Mouse (Mus musculus) embryonic fibroblast, embryonic 13.5 days (primary cell): Measurements from ENCODE around the gene Evi5l. TPM values are rescaled to one million over a fixed set of nuclear protein-coding genes. Genes with fewer than 3 reads are reported as not detected.
"Not testable (repeated sequence)": the region's sequence is repeated elsewhere in the genome, so short reads cannot be mapped to it uniquely, and the experiment has no call there.

ENCODE experiments used
- H3K27ac ChIP-seq: 2 replicates; pipeline ENCODE4 v1.5.1; 2012; ENCODE audit warnings: low read length, control low read depth, inconsistent platforms; ENCODE audit not compliant: insufficient read depth
- H3K4me1 ChIP-seq: 2 replicates; pipeline ENCODE4 v1.6.1; 2011; ENCODE audit warnings: low read length; ENCODE audit not compliant: control insufficient read depth, insufficient read depth
- H3K4me3 ChIP-seq: 2 replicates; pipeline ENCODE4 v1.5.1; 2011; ENCODE audit warnings: mild to moderate bottlenecking, control low read depth, low read length; ENCODE audit not compliant: insufficient read depth
- CTCF ChIP-seq: IDR thresholded peaks from 2 replicates; pipeline ENCODE4 v1.5.1; 2011; ENCODE audit warnings: mild to moderate bottlenecking, control low read depth, low read length, moderate library complexity, borderline replicate concordance; ENCODE audit not compliant: insufficient read depth
- POLR2A ChIP-seq: IDR thresholded peaks from 2 replicates; pipeline ENCODE4 v1.6.1; 2011; ENCODE audit warnings: low read depth, mild to moderate bottlenecking, control low read depth, low read length, moderate library complexity
- polyA plus RNA-seq: library from polyadenylated mRNA; stranded (reverse); fragments of >200 nt; gene quantifications from 2 replicates; pipeline ENCODE4 v1.2.4, GENCODE M21; 2011; ENCODE audit warnings: low read depth; ENCODE audit not compliant: missing spikeins, insufficient read length

Evi5l gene
- polyA plus RNA-seq, 1 experiment, result 30.3 TPM

- Histone ChIP-seq H3K27ac (peak overlapping the region; percentile 69), H3K4me1 (peaks cover 3% of the 10 kb centered on the region; the same call in 1 of the 2 replicates), H3K4me3 (no peak overlapping the region)
- TF ChIP-seq CTCF, result no peak
- TF ChIP-seq POLR2A, result no peak
Measured at GRCm38 (mm10) chr8:4252116-4252760, 85.9 kb downstream of the Evi5l start.

- Histone ChIP-seq H3K27ac (peak within 1 kb of the TSS; percentile 73), H3K4me1 (peaks cover 10% of the 10 kb centered on the region), H3K4me3 (peak within 1 kb of the TSS; percentile 89)
- peak; percentile 65 for TF ChIP-seq POLR2A
- no peak for TF ChIP-seq CTCF
Measured at GRCm38 (mm10) chr8:4252934-4253841, 86.8 kb downstream of the Evi5l start, which contains the start of gene Snapc2. Gene Snapc2, plus strand, starts transcription at chr8:4253080.

GRCm38 (mm10) chr8:4254001-4254400, 87.6 kb downstream of the Evi5l start:
- peak overlapping the region; percentile 89 for H3K4me3 ChIP-seq
- peaks cover 10% of the 10 kb centered on the region for H3K4me1 ChIP-seq
- TF ChIP-seq POLR2A (0 out of 2 replicates have a peak, but pooled peaks have one; percentile 1), CTCF (peak; percentile 62; the same call in 1 of the 2 replicates)
- peak overlapping the region; percentile 63 for H3K27ac ChIP-seq

DNA sequence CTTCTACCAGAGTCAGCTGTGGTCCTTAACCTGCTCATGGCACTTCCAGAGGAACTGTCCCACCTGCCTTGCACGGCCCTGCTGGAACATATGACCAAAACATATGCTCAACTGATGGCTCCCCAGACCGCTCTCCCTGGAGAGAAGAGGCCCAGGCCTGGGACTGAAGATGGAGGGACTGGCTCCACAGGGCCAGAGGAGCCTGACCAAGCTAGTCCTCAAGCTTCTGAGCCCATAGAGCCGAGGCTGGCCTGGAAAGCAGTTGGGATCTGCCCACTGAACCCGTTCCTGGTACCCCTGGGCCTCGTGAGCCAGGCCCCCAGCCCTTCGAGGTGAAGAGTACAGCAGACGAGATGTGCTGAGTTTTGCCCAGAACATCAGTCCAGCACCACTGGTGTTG, 89.1 kb downstream of the Evi5l start:
- H3K27ac ChIP-seq, H3K4me1 ChIP-seq, H3K4me3 ChIP-seq: not testable (repeated sequence)

GRCm38 (mm10) chr8:4256911-4257310, 90.5 kb downstream of the Evi5l start:
- H3K27ac ChIP-seq, result peak overlapping the region; percentile 62
- TF ChIP-seq CTCF, result no peak
- peak; percentile 32; the same call in 1 of the 2 replicates for TF ChIP-seq POLR2A
- H3K4me1 ChIP-seq, result peaks cover 10% of the 10 kb centered on the region
- H3K4me3 ChIP-seq, result no peak overlapping the region

DNA sequence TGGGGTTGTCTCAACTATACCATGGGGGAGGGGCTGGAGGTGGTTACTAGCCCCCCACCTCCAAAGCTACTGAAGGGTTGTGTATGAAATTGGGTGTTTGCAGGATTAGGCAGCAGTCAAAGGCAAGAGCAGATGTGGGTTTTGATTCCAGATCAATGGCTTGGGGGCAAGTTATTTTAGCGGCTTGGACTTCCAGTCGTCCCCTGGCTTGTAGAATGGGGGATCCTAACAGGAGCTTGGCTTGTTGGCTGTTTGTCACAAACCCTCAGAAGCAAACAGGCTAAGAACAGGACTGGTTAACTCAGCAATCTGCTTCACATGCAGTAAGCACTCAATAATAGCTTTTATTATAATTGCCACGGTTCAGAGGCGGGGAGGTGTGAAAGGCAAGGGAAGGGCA, 91.0 kb downstream of the Evi5l start:
- Histone ChIP-seq H3K27ac (peak overlapping the region; percentile 29), H3K4me1 (peaks cover 10% of the 10 kb centered on the region), H3K4me3 (no peak overlapping the region)
- TF ChIP-seq CTCF (no peak), POLR2A (no peak)

- TF ChIP-seq CTCF (peak; percentile 92), POLR2A (no peak; the same call in none of the 2 replicates)
- H3K4me3 ChIP-seq, result peak overlapping the region; percentile 63
- H3K4me1 ChIP-seq, result peaks cover 10% of the 10 kb centered on the region
- H3K27ac ChIP-seq, result peak overlapping the region; percentile 29; the same call in 1 of the 2 replicates
Measured at GRCm38 (mm10) chr8:4258233-4258632, 91.9 kb downstream of the Evi5l start.

DNA sequence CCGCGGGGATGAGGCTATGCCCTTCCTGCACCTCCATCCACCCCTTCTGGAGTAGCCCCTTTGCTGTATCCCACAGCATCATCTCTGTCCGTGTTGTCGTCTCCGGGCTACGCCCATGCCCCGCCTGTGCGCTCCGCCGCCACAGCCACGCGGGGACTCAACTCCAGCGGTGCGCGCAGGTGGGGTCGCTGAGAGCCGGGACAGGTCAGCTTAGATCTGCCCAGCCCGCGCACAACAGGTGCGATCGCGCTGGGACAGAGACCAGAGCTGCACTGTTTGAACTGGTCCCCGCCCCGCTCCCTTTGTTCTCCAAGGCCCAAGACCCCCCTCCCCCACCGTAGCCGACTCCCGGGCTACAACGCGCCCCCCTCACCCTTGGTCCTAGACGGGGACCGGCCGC, 92.3 kb downstream of the Evi5l start:
- peaks cover 10% of the 10 kb centered on the region for H3K4me1 ChIP-seq
- no peak overlapping the region for H3K27ac ChIP-seq
- peak overlapping the region; percentile 63 for H3K4me3 ChIP-seq
- peak; percentile 9; the same call in 1 of the 2 replicates for TF ChIP-seq POLR2A
- no peak for TF ChIP-seq CTCF

DNA sequence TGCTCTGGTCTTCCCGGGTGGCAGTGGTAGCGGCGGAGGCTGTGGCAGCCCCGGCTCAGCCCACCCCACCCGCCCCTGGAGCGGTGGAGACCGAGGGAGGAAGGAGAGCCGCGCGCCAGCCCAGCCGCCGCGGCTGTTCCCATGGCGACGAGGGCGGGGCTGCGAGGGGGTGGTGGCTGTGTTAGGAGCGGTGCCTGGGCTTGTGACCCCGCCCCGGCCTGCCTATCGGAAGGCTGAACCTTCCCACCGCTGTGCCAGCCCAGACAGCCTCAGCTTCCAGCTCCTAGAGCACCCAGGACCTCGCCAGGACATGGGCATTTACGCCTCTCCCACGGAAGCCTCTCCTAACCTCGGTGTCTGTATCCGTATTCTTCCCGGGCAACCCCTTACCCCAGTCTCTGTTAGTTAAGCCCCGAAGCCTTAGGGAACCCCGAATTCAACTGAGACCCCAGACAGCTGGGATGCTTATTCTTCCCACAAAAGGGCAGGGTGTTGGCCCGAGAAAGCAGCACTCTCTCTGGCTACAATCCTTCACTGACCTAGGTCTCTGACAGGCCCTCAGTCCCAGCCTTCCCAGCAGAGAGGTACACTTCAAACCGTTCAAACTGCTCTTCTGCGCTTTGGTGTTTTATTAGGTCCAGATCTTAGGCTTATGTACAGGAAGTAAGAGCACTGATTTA, 92.9 kb downstream of the Evi5l start, which contains the start of gene Ctxn1:
Ctxn1 (minus strand) TSS at position 150 of the 680 bp plus-strand sequence.
- H3K4me1 ChIP-seq, result peaks cover 8% of the 10 kb centered on the region
- TF ChIP-seq POLR2A (peak; percentile 90), CTCF (no peak)

More for the DNA sequence above, 92.9 kb downstream of the Evi5l start, which contains the start of gene Ctxn1:
- H3K27ac ChIP-seq, result peak within 1 kb of the TSS; percentile 48
- H3K4me3 ChIP-seq, result peak within 1 kb of the TSS; percentile 63
